Mouse (Mus musculus) left cerebral cortex, postnatal 25 days (tissue): Measurements from ENCODE around the gene Lmtk3. TPM values are rescaled to one million over a fixed set of nuclear protein-coding genes. Genes with fewer than 3 reads are reported as not detected.

ENCODE experiments used
- DNase-seq, 2 experiments: peaks; one replicate each; pipeline ENCODE4 v3.0.0; 2022; ENCODE audit warnings: low spot score in 2 of 2, mixed read lengths in 1 of 2
- intact Hi-C: fragments of 180-260 bp; cut with DNase I; formaldehyde crosslinking; loops from one replicate; pipeline ENCODE4 v1.15.1; 2025
- total RNA-seq, 2 experiments: library from RNA; stranded (reverse); gene quantifications; 2 replicates each; pipeline ENCODE4 v1.2.3; 2021

Lmtk3 gene
- total RNA-seq, result 100 to 1,000 TPM; 220 to 235 TPM

GRCm38 (mm10) chr7:45783511-45784091 is at the start of gene Lmtk3:
TSS of gene Lmtk3 (plus strand) at chr7:45783738.
- DNase-seq, result peak; percentile 84 to 89
- intact Hi-C loops, result loop anchor here (2.0 kb wide), 1 partner anchor 17 kb away; no protein-coding TSS in a partner anchor

- intact Hi-C loops, result loop anchor here (1.0 to 5.0 kb wide), 4 partner anchors 62 to 270 kb away; partner anchors contain the start of gene Kdelr1
- peak; percentile 84 to 91 for DNase-seq
These were observed 44.3 kb upstream of the Lmtk3 start for GRCm38 (mm10) chr7:45739162-45739763.

DNA sequence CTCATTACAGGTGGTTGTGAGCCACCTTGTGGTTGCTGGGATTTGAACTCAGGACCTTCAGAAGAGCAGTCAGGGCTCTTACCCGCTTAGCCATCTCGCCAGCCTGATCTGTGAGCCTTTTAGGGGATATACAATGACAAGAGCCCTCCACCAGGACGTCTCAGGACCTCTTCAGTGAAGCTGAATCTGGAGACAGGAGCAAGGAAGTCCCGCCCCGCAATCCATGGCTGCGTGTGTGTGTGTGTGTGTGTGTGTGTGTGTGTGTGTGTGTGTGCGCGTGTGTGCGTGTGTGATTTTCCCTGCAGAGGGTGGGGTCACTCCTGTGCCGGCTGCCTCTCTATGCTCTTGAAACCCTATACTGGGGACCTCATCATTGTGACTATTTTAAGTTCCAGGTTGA is 43.7 kb upstream of the Lmtk3 start:
- intact Hi-C loops, result loop anchor here (1.0 to 5.0 kb wide), 4 partner anchors 61 to 269 kb away; partner anchors contain the start of gene Kdelr1

DNA sequence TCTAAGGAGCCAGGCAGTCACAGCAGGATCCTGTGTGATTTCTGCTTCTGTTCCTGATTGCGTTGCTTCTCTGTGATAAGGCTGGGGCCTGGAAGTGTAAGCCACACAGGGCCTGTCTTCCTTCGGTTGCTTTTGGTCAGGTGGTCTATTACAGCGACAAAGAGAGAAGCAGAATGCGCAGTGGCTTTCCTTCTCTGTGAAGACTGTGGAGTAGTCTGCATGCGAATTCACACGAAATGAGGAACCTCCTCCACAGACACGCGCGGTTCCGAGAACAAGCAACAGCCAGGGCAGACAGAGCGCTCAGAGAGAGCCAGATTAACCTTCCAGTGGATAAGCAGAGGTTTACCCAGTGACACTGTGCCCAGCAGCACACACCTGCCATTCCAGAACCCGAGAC is 42.2 kb upstream of the Lmtk3 start:
- intact Hi-C loops, result no loop called here
- DNase-seq, result peak; percentile 39 to 47

More for the DNA sequence above, 43.7 kb upstream of the Lmtk3 start:
- no peak for DNase-seq

- intact Hi-C loops, result loop anchor here (1.0 kb wide), 1 partner anchor 44 kb away; no protein-coding TSS in a partner anchor
- peak in 1 of 2 experiments; percentile 61 for DNase-seq
These were observed 41.8 kb upstream of the Lmtk3 start for GRCm38 (mm10) chr7:45741777-45742176.

- peak; percentile 69 to 93 for DNase-seq
- intact Hi-C loops, result loop anchor here (1.0 kb wide), 1 partner anchor 43 kb away; no protein-coding TSS in a partner anchor
These were observed 41.2 kb upstream of the Lmtk3 start for GRCm38 (mm10) chr7:45742338-45742737.

GRCm38 (mm10) chr7:45744387-45744786 is 39.2 kb upstream of the Lmtk3 start:
- intact Hi-C loops, result no loop called here

GRCm38 (mm10) chr7:45746518-45746917 is 37.0 kb upstream of the Lmtk3 start:
- intact Hi-C loops, result no loop called here
- DNase-seq, result no peak

More at GRCm38 (mm10) chr7:45744387-45744786, 39.2 kb upstream of the Lmtk3 start:
- DNase-seq, result peak; percentile 69 to 78

GRCm38 (mm10) chr7:45747450-45747849 is 36.1 kb upstream of the Lmtk3 start:
- intact Hi-C loops, result no loop called here
- DNase-seq, result no peak

GRCm38 (mm10) chr7:45748110-45748509 is 35.4 kb upstream of the Lmtk3 start:
- intact Hi-C loops, result no loop called here
- DNase-seq, result no peak

DNA sequence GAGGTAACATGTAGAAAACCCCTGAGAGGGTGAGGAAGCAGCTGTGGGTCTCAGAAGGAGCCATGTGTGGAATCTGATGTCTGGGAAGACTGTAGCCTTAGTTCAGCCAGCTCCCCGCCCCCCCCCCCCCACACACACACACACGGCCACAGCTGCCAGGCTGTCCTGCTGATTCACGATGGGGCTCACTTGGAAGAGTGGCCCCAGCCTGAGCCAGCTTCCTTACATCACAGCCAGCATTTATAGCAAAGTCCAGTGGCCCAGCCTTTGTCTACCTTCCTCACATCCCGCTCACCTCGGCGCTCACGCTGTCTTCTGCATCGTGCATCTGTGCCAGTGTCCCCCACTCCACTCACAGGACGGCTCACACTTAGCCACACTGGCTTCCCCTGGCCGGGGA is 34.1 kb upstream of the Lmtk3 start:
- intact Hi-C loops, result no loop called here
- no peak for DNase-seq

DNA sequence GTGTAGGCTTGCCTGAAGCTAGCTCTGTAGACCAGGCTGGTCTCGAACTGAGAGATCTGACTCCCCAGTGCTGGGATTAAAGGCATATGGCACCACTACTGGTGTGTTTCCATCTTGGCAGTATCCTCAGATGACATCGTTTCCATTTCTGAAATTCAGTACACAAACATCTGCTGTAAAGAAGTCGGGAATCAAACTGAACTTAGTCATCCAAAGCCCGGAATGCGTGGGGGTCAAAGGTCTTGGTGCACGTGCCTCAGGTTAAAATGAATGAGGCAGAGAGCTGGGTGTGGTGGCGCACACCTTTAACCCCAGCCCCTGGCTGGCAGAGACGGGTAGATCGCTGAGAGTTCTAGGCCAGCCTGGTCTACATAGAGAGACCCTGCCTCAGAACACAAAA is 33.4 kb upstream of the Lmtk3 start:
- intact Hi-C loops, result no loop called here
- DNase-seq, result no peak

DNA sequence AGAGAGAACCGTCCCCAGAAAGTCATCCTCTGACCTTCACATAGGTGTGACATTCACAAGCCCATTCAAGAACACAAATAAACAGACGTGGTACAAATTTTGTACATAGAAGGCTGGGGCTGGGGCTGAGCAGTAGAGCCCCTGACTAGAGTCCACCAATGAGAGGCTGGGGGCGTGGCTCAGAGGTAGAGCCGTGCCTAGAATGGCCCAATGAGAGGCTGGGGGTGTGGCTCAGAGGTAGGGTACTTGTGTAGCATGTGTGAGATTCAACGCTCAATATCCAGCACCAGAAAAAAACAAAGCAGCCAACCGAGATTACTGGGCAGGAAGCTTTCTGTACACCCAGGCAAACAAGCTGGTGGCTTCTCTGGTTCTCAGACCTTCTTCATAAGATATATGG is 27.8 kb upstream of the Lmtk3 start:
- no peak for DNase-seq
- intact Hi-C loops, result no loop called here

DNA sequence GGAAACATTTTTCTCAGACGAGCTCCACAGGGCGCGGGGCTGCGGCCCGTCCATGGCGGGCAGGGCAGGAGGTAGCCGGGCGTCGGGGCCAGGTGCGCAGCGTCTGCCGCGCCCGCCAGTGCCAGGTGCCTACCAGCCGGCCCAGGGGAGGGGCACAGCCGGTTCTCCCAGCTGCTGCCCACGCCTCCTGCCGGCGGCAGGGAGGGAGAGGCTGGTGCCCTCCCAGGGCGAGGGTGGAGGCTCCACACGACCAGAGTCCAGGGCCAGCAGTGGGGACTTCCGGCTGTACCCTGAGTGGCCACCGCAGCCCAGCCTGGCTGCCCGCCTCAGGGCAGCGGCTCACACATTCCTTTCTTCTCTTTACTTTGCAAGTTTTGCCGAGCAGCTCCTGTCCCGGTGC is 24.1 kb upstream of the Lmtk3 start:
- no peak for DNase-seq

GRCm38 (mm10) chr7:45760151-45760550 is 23.4 kb upstream of the Lmtk3 start:
- DNase-seq, result no peak
- intact Hi-C loops, result no loop called here

More for the DNA sequence above, 24.1 kb upstream of the Lmtk3 start:
- intact Hi-C loops, result no loop called here

DNA sequence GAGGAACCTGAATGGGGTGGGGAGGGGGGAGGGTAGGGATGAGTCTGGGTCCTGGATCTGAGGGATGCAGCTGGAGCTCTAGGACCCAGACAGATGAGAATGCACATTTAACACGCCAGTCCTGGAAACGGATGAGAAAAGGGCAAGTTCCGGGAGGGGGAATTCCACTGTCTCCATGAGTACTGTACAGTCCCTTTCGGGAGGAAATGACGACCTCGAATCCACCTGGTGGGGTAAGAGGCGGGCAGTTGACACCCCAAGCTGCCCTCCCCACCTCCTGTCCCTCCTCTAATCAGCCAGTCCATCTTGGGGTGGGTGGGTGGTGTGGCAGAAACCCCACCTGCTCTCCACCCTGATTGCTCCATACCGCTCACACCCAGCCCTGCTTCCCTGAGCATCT is 17.5 kb upstream of the Lmtk3 start:
- DNase-seq, result no peak
- intact Hi-C loops, result loop anchor here (5.0 kb wide), 1 partner anchor 231 kb away; no protein-coding TSS in a partner anchor

DNA sequence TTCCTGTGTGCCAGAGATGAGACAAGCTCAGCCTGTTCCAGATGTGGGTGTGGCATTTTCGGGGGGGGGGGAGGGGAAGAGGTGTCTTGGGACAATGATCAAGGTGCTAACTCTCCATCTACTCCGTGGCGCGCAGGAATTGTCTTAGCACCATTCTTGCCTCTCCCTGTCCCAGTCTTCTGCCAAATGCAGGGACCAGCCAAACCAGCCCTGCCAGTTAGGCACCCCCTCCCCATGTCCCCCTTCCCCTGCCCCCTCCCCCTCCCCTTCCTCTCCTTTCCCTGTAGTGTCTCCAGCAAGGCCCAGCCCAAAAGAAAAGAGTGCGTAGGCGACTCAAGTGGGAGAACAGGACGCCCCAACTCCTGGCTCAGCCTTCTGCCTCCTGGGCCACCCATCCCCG is 16.8 kb upstream of the Lmtk3 start:
- DNase-seq, result no peak
- intact Hi-C loops, result loop anchor here (5.0 kb wide), 1 partner anchor 231 kb away; no protein-coding TSS in a partner anchor

GRCm38 (mm10) chr7:45767500-45767899 is 16.0 kb upstream of the Lmtk3 start:
- intact Hi-C loops, result loop anchor here (5.0 kb wide), 1 partner anchor 230 kb away; no protein-coding TSS in a partner anchor
- DNase-seq, result no peak

GRCm38 (mm10) chr7:45770427-45771082 is 13.0 kb upstream of the Lmtk3 start:
- intact Hi-C loops, result no loop called here
- no peak for DNase-seq

DNA sequence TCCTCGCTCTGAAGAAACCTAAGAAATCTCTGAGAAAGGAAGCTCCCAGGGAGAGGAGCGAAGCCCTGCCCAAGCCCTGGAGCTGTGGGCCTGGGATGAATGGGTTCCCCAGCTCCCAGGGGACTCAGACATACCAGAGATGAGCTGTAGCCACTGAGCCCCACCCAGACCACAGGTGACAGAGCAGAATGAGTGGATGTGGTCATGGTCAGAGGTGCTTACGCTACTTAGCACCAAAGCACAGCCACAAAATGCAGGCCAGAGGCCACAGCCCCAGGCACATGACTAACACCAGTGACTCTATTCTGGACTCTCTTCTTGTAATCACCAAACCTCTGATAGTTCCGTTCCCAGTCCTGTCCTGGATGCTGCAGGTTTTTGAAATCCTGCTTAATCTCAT is 12.4 kb upstream of the Lmtk3 start:
- no peak for DNase-seq
- intact Hi-C loops, result no loop called here
